Mouse (Mus musculus) CH12.LX (cell line): ENCODE results near the gene Slc3a1. TPM values are rescaled to one million over a fixed set of nuclear protein-coding genes. Genes with fewer than 3 reads are reported as not detected.

Experiments used
- DNase-seq: peaks from one replicate; pipeline ENCODE4 v3.0.0-alpha.2; 2013; ENCODE audit errors: extremely low read depth
- H3K27ac ChIP-seq: 2 replicates; pipeline ENCODE4 v1.5.1; 2012; ENCODE audit warnings: low read depth, mild to moderate bottlenecking, control low read depth, moderate library complexity; ENCODE audit not compliant: insufficient read depth
- H3K27me3 ChIP-seq: replicated peaks from 2 replicates; pipeline ENCODE3; 2012; ENCODE audit warnings: inconsistent platforms
- H3K36me3 ChIP-seq, 2 experiments: replicated peaks in 1 of 2; 2 replicates each; pipeline versions ENCODE3 to v1.6.1; 2012; ENCODE audit warnings: inconsistent platforms in 1 of 2, low read length in 1 of 2, mild to moderate bottlenecking in 1 of 2, mixed read lengths in 1 of 2, moderate library complexity in 1 of 2; ENCODE audit not compliant: control insufficient read depth in 1 of 2, insufficient read depth in 1 of 2
- H3K4me1 ChIP-seq, 2 experiments: 2 replicates each; pipeline ENCODE4 v1.6.1; 2012; ENCODE audit warnings: inconsistent platforms in 1 of 2, moderate library complexity in 1 of 2; ENCODE audit not compliant: insufficient read depth in 2 of 2, control insufficient read depth in 1 of 2
- H3K4me2 ChIP-seq: 2 replicates; pipeline ENCODE4 v1.6.1; 2012; ENCODE audit warnings: low read depth, mild to moderate bottlenecking, control low read depth; ENCODE audit not compliant: poor library complexity, insufficient read depth, severe bottlenecking
- H3K4me3 ChIP-seq, 3 experiments: fragments of 150-350 bp in 1 of 3; sonication (generic) in 1 of 3; replicated peaks in 1 of 3; 2 replicates each; pipeline versions ENCODE3 to v1.5.1; 2011 to 2012; ENCODE audit warnings: low read depth in 2 of 3, low read length in 2 of 3, mild to moderate bottlenecking in 2 of 3, moderate library complexity in 2 of 3, control low read depth in 1 of 3, improper control_type of control experiment in 1 of 3, inconsistent platforms in 1 of 3, mixed read lengths in 1 of 3; ENCODE audit not compliant: poor library complexity in 1 of 3
- H3K79me2 ChIP-seq: replicated peaks from 2 replicates; pipeline ENCODE4 v1.6.1; 2012; ENCODE audit warnings: mild to moderate bottlenecking, moderate library complexity; ENCODE audit not compliant: control insufficient read depth, poor library complexity, insufficient read depth, severe bottlenecking; ENCODE audit errors: extremely low read depth
- H3K9ac ChIP-seq: 2 replicates; pipeline ENCODE4 v1.6.1; 2012; ENCODE audit warnings: low read depth, mild to moderate bottlenecking, control low read depth, moderate library complexity; ENCODE audit not compliant: insufficient read depth
- H3K9me3 ChIP-seq: replicated peaks from 2 replicates; pipeline ENCODE3; 2012; ENCODE audit warnings: low read length, inconsistent platforms, mixed read lengths
- CHD1 ChIP-seq: IDR thresholded peaks from 2 replicates; pipeline ENCODE4 v1.6.1; 2012; ENCODE audit warnings: low read depth, low read length, improper control_type of control experiment, inconsistent platforms
- CHD2 ChIP-seq: IDR thresholded peaks from 2 replicates; pipeline ENCODE4 v1.6.1; 2011; ENCODE audit warnings: low read length, improper control_type of control experiment
- CTCF ChIP-seq, 2 experiments: IDR thresholded peaks in 1 of 2; conservative IDR thresholded peaks in 1 of 2; 2 replicates each; pipeline ENCODE4 v1.5.1; 2011 to 2012; ENCODE audit warnings: low read depth in 2 of 2, low read length in 2 of 2, improper control_type of control experiment in 1 of 2, inconsistent platforms in 1 of 2, mild to moderate bottlenecking in 1 of 2, moderate library complexity in 1 of 2
- ELF1 ChIP-seq: IDR thresholded peaks from 2 replicates; pipeline ENCODE4 v1.6.1; 2014; ENCODE audit warnings: low read depth, mild to moderate bottlenecking, inconsistent platforms, low read length, improper control_type of control experiment
- KAT2A ChIP-seq: IDR thresholded peaks from 2 replicates; pipeline ENCODE4 v1.6.1; 2012; ENCODE audit warnings: low read length, improper control_type of control experiment, inconsistent platforms; ENCODE audit not compliant: insufficient replicate concordance
- MAFK ChIP-seq: IDR thresholded peaks from 2 replicates; pipeline ENCODE4 v1.6.1; 2011; ENCODE audit warnings: low read length, improper control_type of control experiment; ENCODE audit not compliant: insufficient replicate concordance
- MAX ChIP-seq: IDR thresholded peaks from 2 replicates; pipeline ENCODE4 v1.6.1; 2011; ENCODE audit warnings: low read length, improper control_type of control experiment
- MAZ ChIP-seq: IDR thresholded peaks from 2 replicates; pipeline ENCODE4 v1.6.1; 2012; ENCODE audit warnings: low read depth, mild to moderate bottlenecking, inconsistent platforms, low read length, improper control_type of control experiment, moderate library complexity
- MYC ChIP-seq: IDR thresholded peaks from 2 replicates; pipeline ENCODE4 v1.6.1; 2011; ENCODE audit warnings: low read depth, mild to moderate bottlenecking, improper control_type of control experiment, low read length
- NELFE ChIP-seq: IDR thresholded peaks from 2 replicates; pipeline ENCODE4 v1.6.1; 2011; ENCODE audit warnings: low read depth, low read length, improper control_type of control experiment
- PAX5 ChIP-seq: IDR thresholded peaks from 2 replicates; pipeline ENCODE4 v1.6.1; 2012; ENCODE audit warnings: low read length, inconsistent platforms, mixed read lengths
- POLR2AphosphoS2 ChIP-seq: IDR thresholded peaks from 2 replicates; pipeline ENCODE4 v1.6.1; 2011; ENCODE audit warnings: low read depth, low read length, improper control_type of control experiment
- SIN3A ChIP-seq: IDR thresholded peaks from 2 replicates; pipeline ENCODE4 v1.6.1; 2012; ENCODE audit warnings: low read length, improper control_type of control experiment, inconsistent platforms
- TBP ChIP-seq: conservative IDR thresholded peaks from 2 replicates; pipeline ENCODE4 v1.6.1; 2011; ENCODE audit warnings: low read depth, low read length, improper control_type of control experiment
- TCF12 ChIP-seq: IDR thresholded peaks from 2 replicates; pipeline ENCODE4 v1.6.1; 2014; ENCODE audit warnings: low read depth, mild to moderate bottlenecking, inconsistent platforms, low read length, improper control_type of control experiment
- ZC3H11A ChIP-seq: IDR thresholded peaks from 2 replicates; pipeline ENCODE4 v1.6.1; 2012; ENCODE audit warnings: low read depth, mild to moderate bottlenecking, inconsistent platforms, low read length, improper control_type of control experiment
- ZNF384 ChIP-seq: IDR thresholded peaks from 2 replicates; pipeline ENCODE4 v1.6.1; 2012; ENCODE audit warnings: low read depth, low read length, improper control_type of control experiment, inconsistent platforms
- dilution Hi-C: fragments of 300-500 bp; cut with MboI; formaldehyde crosslinking; loops from 2 replicates; pipeline ENCODE4 v1.14.3; 2020; ENCODE audit warnings: low sequenced_read_pairs; ENCODE audit not compliant: extremely low pct_unique_long_range_greater_than_20kb, extremely low pct_ligation_motif_present
- in situ Hi-C: fragments of 300-500 bp; cut with MboI; formaldehyde crosslinking; loops from 3 replicates; pipeline ENCODE4 v1.14.3; 2019; ENCODE audit warnings: low sequenced_read_pairs, low pct_ligation_motif_present, low pct_unique_long_range_greater_than_20kb, mixed read lengths
- polyA plus RNA-seq: library from polyadenylated mRNA; unstranded; fragments of >175 nt; gene quantifications from 2 replicates; pipeline ENCODE4 v1.2.1, GENCODE M21; 2012; ENCODE audit warnings: low read depth; ENCODE audit not compliant: insufficient read length
- total RNA-seq, 2 experiments: library from RNA; depleted of rRNA; stranded (reverse); fragments of 300-350 nt in 1 of 2; fragments of >200 nt in 1 of 2; gene quantifications; 2 replicates each; pipeline ENCODE4 v1.2.3; 2012 to 2014

Gene Slc3a1
- total and polyA plus RNA-seq, 3 experiments: 0.04 TPM; not detected in 2

- H3K4me2 ChIP-seq: no peak overlapping the region
- no peaks in the 10 kb centered on the region for H3K27me3 ChIP-seq
- H3K9ac ChIP-seq: no peak overlapping the region
- TF ChIP-seq ZNF384 (no peak), PAX5 (no peak), MAZ (no peak), ZC3H11A (no peak), MAFK (no peak), MYC (no peak), TBP (no peak), ELF1 (no peak), TCF12 (no peak), NELFE (no peak), SIN3A (no peak), POLR2AphosphoS2 (no peak), KAT2A (no peak)
- H3K36me3 ChIP-seq: peaks cover 54 to 89% of the 10 kb centered on the region in 2 experiments
- H3K4me1 ChIP-seq: no peaks in the 10 kb centered on the region
- no peaks in the 10 kb centered on the region for H3K9me3 ChIP-seq
- H3K4me3 ChIP-seq: no peak overlapping the region
- H3K27ac ChIP-seq: no peak overlapping the region
- DNase-seq: no peak
- in situ Hi-C loops (no loop called here), dilution Hi-C loops (no loop called here)
- no peaks in the 10 kb centered on the region for H3K79me2 ChIP-seq
These were observed 39.2 kb downstream of the Slc3a1 start for GRCm38 (mm10) chr17:85067331-85067730.

GRCm38 (mm10) chr17:85070658-85071057 is 42.5 kb downstream of the Slc3a1 start:
- H3K36me3 ChIP-seq: peaks cover 44 to 83% of the 10 kb centered on the region in 2 experiments

GRCm38 (mm10) chr17:85071088-85071775 is 43.1 kb downstream of the Slc3a1 start:
- H3K4me1 ChIP-seq: no peaks in the 10 kb centered on the region
- no peak overlapping the region for H3K27ac ChIP-seq
- dilution Hi-C loops: no loop called here
- no peaks in the 10 kb centered on the region for H3K9me3 ChIP-seq
- no peak overlapping the region for H3K4me2 ChIP-seq
- peaks cover 43 to 83% of the 10 kb centered on the region in 2 experiments for H3K36me3 ChIP-seq
- no peak overlapping the region for H3K4me3 ChIP-seq
- in situ Hi-C loops: no loop called here
- H3K9ac ChIP-seq: no peak overlapping the region
- no peak for DNase-seq
- H3K27me3 ChIP-seq: no peaks in the 10 kb centered on the region
- TF ChIP-seq MAX (no peak), CTCF (conservative IDR thresholded peaks at IDR 0.05 in 1 of 2, IDR thresholded peaks at IDR 0.05 in 1 of 2; ENCODE audit: low read depth in 2 of 2, low read length in 2 of 2) (peak; percentile 31 to 41; a peak in 2 of 4 replicates)
- H3K79me2 ChIP-seq: no peaks in the 10 kb centered on the region

More at GRCm38 (mm10) chr17:85070658-85071057, 42.5 kb downstream of the Slc3a1 start:
- H3K27me3 ChIP-seq: no peaks in the 10 kb centered on the region
- in situ Hi-C loops (no loop called here), dilution Hi-C loops (no loop called here)
- no peaks in the 10 kb centered on the region for H3K79me2 ChIP-seq
- H3K4me1 ChIP-seq: no peaks in the 10 kb centered on the region
- TF ChIP-seq CHD1 (no peak), CHD2 (no peak)
- no peak overlapping the region for H3K4me3 ChIP-seq
- H3K9me3 ChIP-seq: no peaks in the 10 kb centered on the region
- H3K27ac ChIP-seq: no peak overlapping the region
- H3K9ac ChIP-seq: no peak overlapping the region
- no peak overlapping the region for H3K4me2 ChIP-seq
- DNase-seq: no peak
